Mouse (Mus musculus) stomach, embryonic 14.5 days (tissue): ENCODE data around the gene Ankrd33b. TPM values are rescaled to one million over a fixed set of nuclear protein-coding genes. Genes with fewer than 3 reads are reported as not detected.
A peak's percentile ranks its signal among the peaks of the same experiment; 100 is the strongest.

Experiments
- ATAC-seq: fragments of 200-750 bp; cut with Nextera tagmentation; 2 replicates; pipeline ENCODE4 v1.8.0; 2017; ENCODE audit warnings: low read depth, moderate TSS enrichment; ENCODE audit not compliant: insufficient number of reproducible peaks, insufficient read depth, low FRiP score
- H3K27ac ChIP-seq: fragments of 300-500 bp; sonication (generic); 2 replicates; pipeline ENCODE4 v1.5.1; 2014; ENCODE audit warnings: mild to moderate bottlenecking, low read length, moderate library complexity, mixed read lengths
- H3K27me3 ChIP-seq: fragments of 300-500 bp; sonication (generic); 2 replicates; pipeline ENCODE4 v1.6.1; 2014; ENCODE audit warnings: low read length, control low read depth, mixed read lengths; ENCODE audit not compliant: control insufficient read depth, insufficient read depth
- H3K36me3 ChIP-seq: fragments of 300-500 bp; sonication (generic); 2 replicates; pipeline ENCODE4 v1.6.1; 2014; ENCODE audit warnings: mild to moderate bottlenecking, control low read depth, low read length, moderate library complexity, mixed read lengths; ENCODE audit not compliant: control insufficient read depth, insufficient read depth
- H3K4me1 ChIP-seq: fragments of 300-500 bp; sonication (generic); 2 replicates; pipeline ENCODE4 v1.6.1; 2014; ENCODE audit warnings: low read length, control low read depth, mixed read lengths; ENCODE audit not compliant: control insufficient read depth, insufficient read depth
- H3K4me2 ChIP-seq: fragments of 300-500 bp; sonication (generic); replicated peaks from 2 replicates; pipeline ENCODE4 v1.6.1; 2014; ENCODE audit warnings: low read depth, low read length, control low read depth
- H3K4me3 ChIP-seq: fragments of 300-500 bp; sonication (generic); 2 replicates; pipeline ENCODE4 v1.5.1; 2014; ENCODE audit warnings: low read depth, low read length, control low read depth
- H3K9ac ChIP-seq: fragments of 300-500 bp; sonication (generic); replicated peaks from 2 replicates; pipeline ENCODE4 v1.6.1; 2014; ENCODE audit warnings: low read depth, mild to moderate bottlenecking, control low read depth, low read length, moderate library complexity, mixed read lengths
- H3K9me3 ChIP-seq: fragments of 300-500 bp; sonication (generic); 2 replicates; pipeline ENCODE4 v1.6.1; 2016; ENCODE audit warnings: low read depth, low read length, control low read depth; ENCODE audit not compliant: control insufficient read depth
- WGBS: fragments of 180-500 bp; shearing (Covaris S2); extraction: QIAGEN DNeasy Blood & Tissue Kit; methylation state at CpG from one replicate; pipeline ENCODE4 v1.1.7; 2014; 5-methylcytosine and 5-hydroxymethylcytosine counted together
- polyA plus RNA-seq: library from polyadenylated mRNA; unstranded; fragments of >200 nt; fragmentation: Nextera tagmentation; extraction: Ambion mirVana; gene quantifications from 2 replicates; pipeline ENCODE4 v1.2.1, GENCODE M21; 2014

The Ankrd33b gene
- polyA plus RNA-seq, 1 experiment from 2014 or later = 0.58 TPM

- Histone ChIP-seq H3K4me3 (no peak overlapping the region), H3K9ac (no peak overlapping the region), H3K9me3 (no peaks in the 10 kb centered on the region), H3K4me1 (no peaks in the 10 kb centered on the region), H3K27ac (no peak overlapping the region), H3K36me3 (no peaks in the 10 kb centered on the region), H3K27me3 (no peaks in the 10 kb centered on the region), H3K4me2 (no peak overlapping the region)
- no peak for ATAC-seq
- 87% methylated on average over 4 of the region's 4 CpGs for WGBS
Observed at GRCm38 (mm10) chr15:31392135-31392534, 24.6 kb upstream of the Ankrd33b start.

GRCm38 (mm10) chr15:31381936-31382468, 14.5 kb upstream of the Ankrd33b start:
- Histone ChIP-seq H3K9me3 (no peaks in the 10 kb centered on the region), H3K4me3 (no peak overlapping the region), H3K4me2 (no peak overlapping the region), H3K27me3 (no peaks in the 10 kb centered on the region), H3K4me1 (no peaks in the 10 kb centered on the region), H3K9ac (no peak overlapping the region), H3K36me3 (no peaks in the 10 kb centered on the region), H3K27ac (no peak overlapping the region)
- 35% methylated on average over 11 of the region's 11 CpGs for WGBS
- no peak for ATAC-seq

GRCm38 (mm10) chr15:31379471-31379870, 11.9 kb upstream of the Ankrd33b start:
- ATAC-seq = no peak
- H3K27me3 ChIP-seq = no peaks in the 10 kb centered on the region
- no peaks in the 10 kb centered on the region for H3K9me3 ChIP-seq
- WGBS = 83% methylated on average over 3 of the region's 3 CpGs
- no peak overlapping the region for H3K9ac ChIP-seq
- no peak overlapping the region for H3K4me3 ChIP-seq
- H3K27ac ChIP-seq = no peak overlapping the region
- H3K4me1 ChIP-seq = no peaks in the 10 kb centered on the region
- H3K4me2 ChIP-seq = no peak overlapping the region
- no peaks in the 10 kb centered on the region for H3K36me3 ChIP-seq

- Histone ChIP-seq H3K4me2 (no peak overlapping the region), H3K9me3 (no peaks in the 10 kb centered on the region), H3K27me3 (no peaks in the 10 kb centered on the region), H3K4me1 (no peaks in the 10 kb centered on the region), H3K36me3 (no peaks in the 10 kb centered on the region), H3K4me3 (no peak overlapping the region), H3K9ac (no peak overlapping the region), H3K27ac (no peak overlapping the region)
- 24% methylated on average over 4 of the region's 4 CpGs for WGBS
- ATAC-seq = no peak
Observed at GRCm38 (mm10) chr15:31375212-31375611, 7.7 kb upstream of the Ankrd33b start.

GRCm38 (mm10) chr15:31369125-31369612, 1.6 kb upstream of the Ankrd33b start:
- no peak overlapping the region for H3K4me3 ChIP-seq
- H3K9ac ChIP-seq = no peak overlapping the region
- 0 out of 2 replicates have a peak, but pooled peaks cover 6% of the 10 kb centered on the region for H3K4me1 ChIP-seq
- H3K27me3 ChIP-seq = peaks cover 21% of the 10 kb centered on the region
- H3K27ac ChIP-seq = no peak overlapping the region
- WGBS = 10% methylated on average over 12 of the region's 12 CpGs
- no peaks in the 10 kb centered on the region for H3K9me3 ChIP-seq
- ATAC-seq = no peak
- H3K36me3 ChIP-seq = no peaks in the 10 kb centered on the region
- H3K4me2 ChIP-seq = no peak overlapping the region

- Histone ChIP-seq H3K9ac (no peak overlapping the region), H3K27me3 (peaks cover 21% of the 10 kb centered on the region), H3K27ac (no peak overlapping the region), H3K4me2 (no peak overlapping the region), H3K4me1 (0 out of 2 replicates have a peak, but pooled peaks cover 6% of the 10 kb centered on the region), H3K36me3 (no peaks in the 10 kb centered on the region), H3K9me3 (no peaks in the 10 kb centered on the region), H3K4me3 (no peak overlapping the region)
- no peak for ATAC-seq
- WGBS = 24% methylated on average over 8 of the region's 8 CpGs
Observed at GRCm38 (mm10) chr15:31368556-31368955, 1.0 kb upstream of the Ankrd33b start.

GRCm38 (mm10) chr15:31366596-31367480, 688 bp downstream of the Ankrd33b start:
- no peaks in the 10 kb centered on the region for H3K36me3 ChIP-seq
- peak overlapping the region; percentile 56 for H3K4me3 ChIP-seq
- H3K4me2 ChIP-seq = peak overlapping the region; percentile 98
- ATAC-seq = no peak
- H3K4me1 ChIP-seq = 0 out of 2 replicates have a peak, but pooled peaks cover 6% of the 10 kb centered on the region
- WGBS = under 1% methylated on average over 70 of the region's 72 CpGs
- 0 out of 2 replicates have a peak overlapping the region, but pooled peaks have one; percentile 25 for H3K9ac ChIP-seq
- no peak overlapping the region for H3K27ac ChIP-seq
- no peaks in the 10 kb centered on the region for H3K9me3 ChIP-seq
- peaks cover 21% of the 10 kb centered on the region for H3K27me3 ChIP-seq

GRCm38 (mm10) chr15:31365720-31366591, 1.6 kb downstream of the Ankrd33b start:
- Histone ChIP-seq H3K4me1 (0 out of 2 replicates have a peak, but pooled peaks cover 6% of the 10 kb centered on the region), H3K4me2 (peak overlapping the region; percentile 98), H3K27ac (no peak overlapping the region), H3K9me3 (no peaks in the 10 kb centered on the region), H3K4me3 (peak overlapping the region; percentile 56), H3K9ac (no peak overlapping the region), H3K27me3 (peaks cover 21% of the 10 kb centered on the region), H3K36me3 (no peaks in the 10 kb centered on the region)
- WGBS = 3% methylated on average over 37 of the region's 37 CpGs
- ATAC-seq = no peak
